28 mouse cellular contexts compared by ENCODE assay signal in the genomic region with DNA sequence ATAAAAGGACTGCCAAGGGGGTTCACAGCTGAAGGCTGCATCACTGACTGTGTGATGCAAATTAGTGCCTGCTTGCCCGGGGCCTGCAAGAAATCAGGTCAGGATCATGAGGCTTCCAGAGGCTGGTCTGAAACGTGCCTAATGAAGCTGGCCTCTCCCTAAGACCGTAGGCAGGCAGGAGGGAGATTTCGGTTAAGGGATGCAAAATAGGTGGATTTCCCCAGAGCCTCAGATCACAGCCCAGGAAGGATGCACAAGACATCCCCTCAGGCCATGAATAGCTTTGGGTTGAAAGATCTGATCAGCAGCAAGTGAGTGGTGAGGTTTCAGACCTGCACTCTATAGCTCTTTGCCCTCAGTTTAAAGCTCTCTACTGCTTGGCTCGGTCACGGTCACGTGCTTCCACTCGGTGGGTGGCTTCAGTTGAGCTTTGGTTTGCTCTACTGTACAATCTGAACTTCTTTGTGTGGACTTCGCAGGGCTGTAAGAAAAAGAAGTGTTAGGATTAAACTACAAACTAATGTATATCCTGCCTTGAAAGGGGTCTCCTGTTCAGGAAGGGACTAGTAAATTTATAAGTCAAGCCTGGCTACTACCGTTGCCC. TPM values are rescaled to one million over a fixed set of nuclear protein-coding genes. Genes with fewer than 3 reads are reported as not detected.
A peak's percentile ranks its signal among the peaks of the same experiment; 100 is the strongest.
DNase-seq lines count a peak whose midpoint lies in the region; ATAC-seq lines count a peak whose summit lies in the region.
"Had no signal": no experiment of that assay in that cellular context is flagged by ENCODE, and none has a peak within 500 bp of the region (broad histone marks: within the 10 kb centered on the region; RNA-seq: fewer than 3 reads in every experiment).

No protein-coding gene starts in this region.

- H3K4me1 ChIP-seq in kidney, embryonic 16.5 days (ENCODE audit: insufficient read depth, low read length) = peaks cover 2% of the 10 kb centered on the region; the same call in 1 of the 2 replicates
- H3K4me1 ChIP-seq: lung, embryonic 15.5 days; stomach, embryonic 15.5 days had no signal

- DNase-seq in kidney, postnatal 25 days = peak; percentile 24 to 53
- DNase-seq in A20 (ENCODE audit: low read depth, low spot score) (peak; percentile 32), ES-CJ7 (ENCODE audit: low read depth, low spot score) (peak; percentile 50)
- peak; percentile 37 for DNase-seq in retina, embryonic 14.5 days (ENCODE audit: low spot score)
- no peak for DNase-seq in gastrocnemius, postnatal 36 days
- no peak for DNase-seq in layer of hippocampus, adult 9-11 months
- DNase-seq: adrenal gland, postnatal 14 days; cerebellum, adult 18-20 months; cerebellum, postnatal 10 days; forebrain, postnatal 0 days; gastrocnemius, postnatal 10 days; right cerebral cortex, postnatal 25 days; thymus, adult 2 months; thymus, postnatal 36 days had no signal

- H3K27me3 ChIP-seq in kidney, embryonic 16.5 days (ENCODE audit: insufficient read depth, low read length) = no peaks in the 10 kb centered on the region
- H3K27me3 ChIP-seq: embryonic facial prominence, embryonic 13.5 days; limb, embryonic 13.5 days; lung, embryonic 15.5 days; neural tube, embryonic 12.5 days; Patski; stomach, embryonic 15.5 days had no signal

- intact Hi-C loops in gastrocnemius, postnatal 36 days (cut with DNase I) = no loop called here

- no peaks in the 10 kb centered on the region for H3K36me3 ChIP-seq in kidney, embryonic 16.5 days (ENCODE audit: insufficient read depth, low read length)
- H3K36me3 ChIP-seq: embryonic facial prominence, embryonic 13.5 days; forebrain, embryonic 10.5 days; limb, embryonic 13.5 days; lung, embryonic 15.5 days; midbrain, embryonic 10.5 days; neural tube, embryonic 12.5 days; stomach, embryonic 15.5 days had no signal

- no peak for ATAC-seq in kidney, embryonic 16.5 days (ENCODE audit: low FRiP score, low TSS enrichment)
- ATAC-seq: CD4-positive, CD25-positive, alpha-beta regulatory T cell, adult 4 months; forebrain, postnatal 0 days; hindbrain, embryonic 16.5 days; Patski had no signal

- no peak overlapping the region for H3K4me3 ChIP-seq in kidney, embryonic 16.5 days (ENCODE audit: low read length)
- H3K4me3 ChIP-seq: embryonic facial prominence, embryonic 13.5 days; forebrain, embryonic 10.5 days; left cerebral cortex, adult 2 months; limb, embryonic 13.5 days; lung, embryonic 15.5 days; midbrain, embryonic 10.5 days; myocyte; neural tube, embryonic 12.5 days; stomach, embryonic 15.5 days had no signal

- H3K27ac ChIP-seq in kidney, embryonic 16.5 days (ENCODE audit: low read length) = no peak overlapping the region
- H3K27ac ChIP-seq: embryonic facial prominence, embryonic 13.5 days; forebrain, embryonic 10.5 days; left cerebral cortex, adult 2 months; limb, embryonic 13.5 days; lung, embryonic 15.5 days; midbrain, embryonic 10.5 days; neural tube, embryonic 12.5 days; stomach, embryonic 15.5 days had no signal

- no peak overlapping the region for H3K4me2 ChIP-seq in kidney, embryonic 16.5 days (replicated peaks; ENCODE audit: low read depth, low read length)
- H3K4me2 ChIP-seq: embryonic facial prominence, embryonic 13.5 days; limb, embryonic 13.5 days; liver, embryonic 11.5 days; lung, embryonic 15.5 days; neural tube, embryonic 12.5 days; stomach, embryonic 15.5 days had no signal

- H3K9ac ChIP-seq in kidney, embryonic 16.5 days (replicated peaks; ENCODE audit: low read length) = no peak overlapping the region
- H3K9ac ChIP-seq: embryonic facial prominence, embryonic 13.5 days; forebrain, postnatal 0 days; limb, embryonic 13.5 days; lung, embryonic 15.5 days; neural tube, embryonic 12.5 days; stomach, embryonic 15.5 days had no signal

- WGBS in kidney, embryonic 16.5 days = 58% methylated on average over 10 of the region's 10 CpGs

- no peaks in the 10 kb centered on the region for H3K9me3 ChIP-seq in kidney, embryonic 16.5 days (ENCODE audit: low read length)
- H3K9me3 ChIP-seq: embryonic facial prominence, embryonic 13.5 days; forebrain, embryonic 10.5 days; limb, embryonic 13.5 days; lung, embryonic 15.5 days; midbrain, embryonic 10.5 days; neural tube, embryonic 12.5 days; stomach, embryonic 15.5 days had no signal

RNA-seq across cellular contexts. Expression of a gene that starts 20.4 kb away (rescaled TPM):
- 165 and 172 TPM in 2 replicates for polyA plus RNA-seq in kidney, embryonic 16.5 days (2015; fragmentation: Nextera tagmentation; extraction: Ambion mirVana)
- total RNA-seq in gastrocnemius, postnatal 36 days (2021) = 10 to 100 TPM; 54.8 to 62.3 TPM

Comparison
In these comparisons a context has a peak if more than half of its experiments do, and no peak if none do; other contexts are left out.
1. DNase-seq: peak in kidney, postnatal 25 days (2 of 2), A20 (single experiment), ES-CJ7 (single experiment) and retina, embryonic 14.5 days (single experiment); none in gastrocnemius, postnatal 36 days (0 of 2) and layer of hippocampus, adult 9-11 months (single experiment).